In the genomic region with DNA sequence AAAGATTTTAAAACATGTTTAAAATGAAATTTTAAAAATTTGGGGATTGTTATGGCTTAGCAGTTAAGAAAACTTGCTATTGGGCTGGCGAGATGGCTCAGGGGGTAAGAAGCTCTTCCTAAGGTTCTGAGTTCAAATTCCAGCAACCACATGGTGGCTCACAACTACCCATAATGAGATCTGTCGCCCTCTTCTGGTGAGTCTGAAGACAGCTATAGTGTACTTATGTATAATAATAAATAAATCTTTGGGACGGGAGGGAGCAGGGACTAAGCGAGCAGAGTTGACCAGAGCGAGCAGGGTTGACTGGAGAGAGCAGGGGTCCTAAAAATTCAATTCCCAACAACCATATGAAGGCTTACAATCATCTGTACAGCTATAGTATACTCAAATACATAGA, we compare ENCODE assay signal across 29 mouse cellular contexts.
DNase-seq lines count a peak whose midpoint lies in the region; ATAC-seq and TF ChIP-seq lines count a peak whose summit lies in the region.
"Had no signal": no experiment of that assay in that cellular context is flagged by ENCODE, and none has a peak within 500 bp of the region (broad histone marks: within the 10 kb centered on the region; RNA-seq: fewer than 3 reads in every experiment).

No protein-coding gene starts in this region.

- intact Hi-C loops in heart, adult 2 months (cut with DNase I) = no loop called here
- intact Hi-C loops in left cerebral cortex, postnatal 14 days (cut with DNase I) = no loop called here

- no peak overlapping the region for H3K4me3 ChIP-seq in heart, adult 2 months
- no peak overlapping the region for H3K4me3 ChIP-seq in heart, embryonic 12.5 days
- H3K4me3 ChIP-seq in liver, adult 2 months (ENCODE audit: insufficient read depth, low read depth, low read length) = no peak overlapping the region
- H3K4me3 ChIP-seq in liver, embryonic 11.5 days (ENCODE audit: low read depth, low read length) = no peak overlapping the region
- H3K4me3 ChIP-seq: forebrain, embryonic 13.5 days; hindbrain, embryonic 10.5 days; hindbrain, embryonic 15.5 days; limb, embryonic 10.5 days; limb, embryonic 15.5 days; midbrain, embryonic 13.5 days; neural tube, embryonic 13.5 days; stomach, embryonic 15.5 days had no signal

- POLR2A ChIA-PET in Patski (lab: Charles Lee) = no interaction called here

- 77% methylated on average over 5 of the region's 5 CpGs for WGBS in heart, adult 2 months
- WGBS in heart, embryonic 12.5 days = 63% methylated on average over 5 of the region's 5 CpGs
- 84% methylated on average over 5 of the region's 5 CpGs for WGBS in liver, adult 2 months
- 78% methylated on average over 5 of the region's 5 CpGs for WGBS in liver, embryonic 11.5 days

- H3K9ac ChIP-seq in heart, adult 2 months (ENCODE audit: low read depth, low read length) = no peak overlapping the region
- H3K9ac ChIP-seq in heart, embryonic 12.5 days = no peak overlapping the region
- H3K9ac ChIP-seq in liver, adult 2 months (ENCODE audit: low read depth, low read length) = no peak overlapping the region
- no peak overlapping the region for H3K9ac ChIP-seq in liver, embryonic 11.5 days (ENCODE audit: low read depth, low read length)
- H3K9ac ChIP-seq: forebrain, embryonic 13.5 days; hindbrain, embryonic 15.5 days; limb, embryonic 15.5 days; midbrain, embryonic 13.5 days; neural tube, embryonic 13.5 days; stomach, embryonic 15.5 days had no signal

- in situ Hi-C loops in Patski (cut with MboI; ENCODE audit: low pct_unique_long_range_greater_than_20kb) = no loop called here

- ATAC-seq in heart, embryonic 12.5 days (ENCODE audit: insufficient number of reproducible peaks, low FRiP score) = no peak
- no peak for ATAC-seq in liver, embryonic 11.5 days (replicated peaks; ENCODE audit: low FRiP score)
- ATAC-seq in Patski = no peak
- ATAC-seq: forebrain, embryonic 13.5 days; inflammation-experienced regulatory T-cells, adult 6 months; midbrain, embryonic 13.5 days had no signal

- no peaks in the 10 kb centered on the region for H3K36me3 ChIP-seq in heart, adult 2 months (ENCODE audit: control insufficient read depth, insufficient read depth, low read length)
- H3K36me3 ChIP-seq in heart, embryonic 12.5 days = no peaks in the 10 kb centered on the region
- peaks cover 3% of the 10 kb centered on the region for H3K36me3 ChIP-seq in liver, adult 2 months (ENCODE audit: control insufficient read depth, insufficient read depth, low read length)
- no peaks in the 10 kb centered on the region for H3K36me3 ChIP-seq in liver, embryonic 11.5 days (ENCODE audit: control insufficient read depth, insufficient read depth, low read length)
- H3K36me3 ChIP-seq: hindbrain, embryonic 10.5 days; hindbrain, embryonic 15.5 days; limb, embryonic 10.5 days; limb, embryonic 15.5 days; midbrain, embryonic 13.5 days; neural tube, embryonic 13.5 days; stomach, embryonic 15.5 days had no signal

- TF ChIP-seq EP300 in heart, adult 2 months (IDR thresholded peaks at IDR 0.05; ENCODE audit: insufficient read depth, low read depth, low read length) = no peak

- DNase-seq in heart, adult 2 months = no peak
- DNase-seq in liver, adult 2 months (ENCODE audit: extremely low read depth, low read depth, low spot score) = peak; percentile 21
- no peak for DNase-seq in liver, embryonic 11.5 days (ENCODE audit: low spot score)
- DNase-seq in A20 (ENCODE audit: low read depth, low spot score) (peak; percentile 17), Patski (ENCODE audit: low read depth, low spot score) (no peak)
- no peak for DNase-seq in left cerebral cortex, postnatal 14 days (ENCODE audit: low spot score in 2 of 2)
- DNase-seq in kidney, adult 9 months = no peak
- DNase-seq: adrenal gland, postnatal 10 days; B cell, adult 2 months; cerebellum, adult 8-10 months; cerebellum, postnatal 25 days; heart, postnatal 14 days; kidney, adult 8-10 months; kidney, postnatal 14 days; lung, adult 2 months; lung, postnatal 10 days; thymus, adult 18-20 months; thymus, postnatal 4 days had no signal

- CTCF ChIA-PET in Patski (lab: Charles Lee) = no interaction called here

- H3K9me3 ChIP-seq in heart, embryonic 12.5 days (replicated peaks) = no peaks in the 10 kb centered on the region
- no peaks in the 10 kb centered on the region for H3K9me3 ChIP-seq in liver, embryonic 11.5 days (ENCODE audit: control insufficient read depth, low read length)
- H3K9me3 ChIP-seq: forebrain, embryonic 13.5 days; hindbrain, embryonic 10.5 days; hindbrain, embryonic 15.5 days; limb, embryonic 10.5 days; limb, embryonic 15.5 days; midbrain, embryonic 13.5 days; neural tube, embryonic 13.5 days; stomach, embryonic 15.5 days had no signal

- no peaks in the 10 kb centered on the region for H3K27me3 ChIP-seq in heart, adult 2 months (ENCODE audit: control insufficient read depth, insufficient read depth, low read length)
- no peaks in the 10 kb centered on the region for H3K27me3 ChIP-seq in heart, embryonic 12.5 days (replicated peaks)
- H3K27me3 ChIP-seq in liver, adult 2 months (ENCODE audit: control insufficient read depth, insufficient read depth, low read length) = no peaks in the 10 kb centered on the region
- no peaks in the 10 kb centered on the region for H3K27me3 ChIP-seq in liver, embryonic 11.5 days (replicated peaks; ENCODE audit: control insufficient read depth, insufficient read depth, low read length)
- peaks cover 30% of the 10 kb centered on the region for H3K27me3 ChIP-seq in Patski
- H3K27me3 ChIP-seq: forebrain, embryonic 13.5 days; hindbrain, embryonic 15.5 days; limb, embryonic 15.5 days; midbrain, embryonic 13.5 days; neural tube, embryonic 13.5 days; stomach, embryonic 15.5 days had no signal

- no peak overlapping the region for H3K4me2 ChIP-seq in heart, embryonic 12.5 days
- H3K4me2 ChIP-seq in liver, embryonic 11.5 days = no peak overlapping the region
- H3K4me2 ChIP-seq: forebrain, embryonic 13.5 days; hindbrain, embryonic 15.5 days; limb, embryonic 15.5 days; midbrain, embryonic 13.5 days; neural tube, embryonic 13.5 days; stomach, embryonic 15.5 days had no signal

- H3K79me2 ChIP-seq in heart, adult 2 months (replicated peaks; ENCODE audit: control insufficient read depth, insufficient read depth, low read length) = no peaks in the 10 kb centered on the region
- H3K79me2 ChIP-seq in liver, adult 2 months (ENCODE audit: control insufficient read depth, insufficient read depth, low read length) = no peaks in the 10 kb centered on the region

- no peak for TF ChIP-seq POLR2A in heart, adult 2 months (IDR thresholded peaks at IDR 0.05; ENCODE audit: insufficient read depth, low read depth, low read length)
- no peak for TF ChIP-seq POLR2A in liver, adult 2 months (IDR thresholded peaks at IDR 0.05; ENCODE audit: extremely low read depth, insufficient read depth, low read length)

- no peaks in the 10 kb centered on the region for H3K4me1 ChIP-seq in heart, adult 2 months (ENCODE audit: control insufficient read depth, insufficient read depth, low read length)
- no peaks in the 10 kb centered on the region for H3K4me1 ChIP-seq in heart, embryonic 12.5 days (replicated peaks)
- no peaks in the 10 kb centered on the region for H3K4me1 ChIP-seq in liver, adult 2 months (ENCODE audit: control insufficient read depth, insufficient read depth, low read length)
- no peaks in the 10 kb centered on the region for H3K4me1 ChIP-seq in liver, embryonic 11.5 days (replicated peaks; ENCODE audit: control insufficient read depth, insufficient read depth, low read length)
- H3K4me1 ChIP-seq: forebrain, embryonic 13.5 days; hindbrain, embryonic 10.5 days; hindbrain, embryonic 15.5 days; limb, embryonic 10.5 days; limb, embryonic 15.5 days; midbrain, embryonic 13.5 days; neural tube, embryonic 13.5 days; stomach, embryonic 15.5 days had no signal

- TF ChIP-seq CTCF in heart, adult 2 months (IDR thresholded peaks at IDR 0.05) = peak; percentile 61
- no peak for TF ChIP-seq CTCF in liver, adult 2 months (IDR thresholded peaks at IDR 0.05; ENCODE audit: low read depth, low read length)
- TF ChIP-seq CTCF in Patski (IDR thresholded peaks at IDR 0.05) = peak; percentile 24

- H3K27ac ChIP-seq in heart, adult 2 months = no peak overlapping the region
- H3K27ac ChIP-seq in heart, embryonic 12.5 days (ENCODE audit: poor library complexity, severe bottlenecking) = no peak overlapping the region
- no peak overlapping the region for H3K27ac ChIP-seq in liver, adult 2 months (replicated peaks; ENCODE audit: insufficient read depth, low read depth, low read length)
- no peak overlapping the region for H3K27ac ChIP-seq in liver, embryonic 11.5 days (ENCODE audit: low read depth, low read length)
- H3K27ac ChIP-seq: forebrain, embryonic 13.5 days; hindbrain, embryonic 10.5 days; hindbrain, embryonic 15.5 days; limb, embryonic 10.5 days; limb, embryonic 15.5 days; macrophage; midbrain, embryonic 13.5 days; neural tube, embryonic 13.5 days; stomach, embryonic 15.5 days had no signal

Comparison
In these comparisons a context has a peak if more than half of its experiments do, and no peak if none do; other contexts are left out.
1. DNase-seq: peak in liver, adult 2 months (single experiment) and A20 (single experiment); none in heart, adult 2 months (0 of 2), liver, embryonic 11.5 days (single experiment), Patski (single experiment), left cerebral cortex, postnatal 14 days (0 of 2) and kidney, adult 9 months (single experiment).